Mouse (Mus musculus): ENCODE measurements around the gene 2810459M11Rik. TPM values are rescaled to one million over a fixed set of nuclear protein-coding genes. Genes with fewer than 3 reads are reported as not detected.

The 2810459M11Rik gene
- total RNA-seq, 2 experiments from 2014 or later, result not detected

- ATAC-seq (replicated peaks; ENCODE audit: poor library complexity), result no peak
Measured at GRCm38 (mm10) chr1:86048744-86049143, 3.1 kb downstream of the 2810459M11Rik start.

- ATAC-seq (replicated peaks; ENCODE audit: poor library complexity), result no peak
Measured at GRCm38 (mm10) chr1:86053198-86053921, 7.7 kb downstream of the 2810459M11Rik start.

GRCm38 (mm10) chr1:86054943-86055342 is 9.3 kb downstream of the 2810459M11Rik start:
- no peak for ATAC-seq (replicated peaks; ENCODE audit: poor library complexity)

GRCm38 (mm10) chr1:86056284-86056683 is 10.6 kb downstream of the 2810459M11Rik start:
- ATAC-seq (replicated peaks; ENCODE audit: poor library complexity), result no peak

GRCm38 (mm10) chr1:86058856-86059769 is 13.4 kb downstream of the 2810459M11Rik start:
- peak; percentile 88 for ATAC-seq (replicated peaks; ENCODE audit: poor library complexity)

GRCm38 (mm10) chr1:86062523-86062922 is 16.9 kb downstream of the 2810459M11Rik start:
- no peak for ATAC-seq (replicated peaks; ENCODE audit: poor library complexity)

- peak; percentile 90 for ATAC-seq (replicated peaks; ENCODE audit: poor library complexity)
Measured at GRCm38 (mm10) chr1:86064271-86064991, 18.8 kb downstream of the 2810459M11Rik start, which contains the start of gene Psmd1. Psmd1 (plus strand) TSS chr1:86064387.

- ATAC-seq (replicated peaks; ENCODE audit: poor library complexity), result no peak
Measured at GRCm38 (mm10) chr1:86076565-86076964, 30.9 kb downstream of the 2810459M11Rik start.

- no peak for ATAC-seq (replicated peaks; ENCODE audit: poor library complexity)
Measured at GRCm38 (mm10) chr1:86094413-86094812, 48.8 kb downstream of the 2810459M11Rik start.

- no peak for ATAC-seq (replicated peaks; ENCODE audit: poor library complexity)
Measured at GRCm38 (mm10) chr1:86105054-86105453, 59.4 kb downstream of the 2810459M11Rik start.

Other genes with a start within 250 kb of the 2810459M11Rik start
- 28.7 and 33.0 TPM in 2 replicates for gene Itm2c, start 151.6 kb upstream of the 2810459M11Rik start, total RNA-seq (2015)
- gene Itm2c, start 151.6 kb upstream of the 2810459M11Rik start, total RNA-seq (2017), result 71.1 and 71.3 TPM in 2 replicates
- 0.07 TPM in 1 of 2 replicates, not detected in the other for gene 4933407L21Rik, start 117.4 kb upstream of the 2810459M11Rik start, total RNA-seq (2015)
- gene 4933407L21Rik, start 117.4 kb upstream of the 2810459M11Rik start, total RNA-seq (2017), result not detected in 2 replicates
- gene Gpr55, start 84.9 kb upstream of the 2810459M11Rik start, total RNA-seq (2015), result not detected in 2 replicates
- gene Gpr55, start 84.9 kb upstream of the 2810459M11Rik start, total RNA-seq (2017), result not detected in 2 replicates
- not detected in 2 replicates for gene Spata3, start 29.0 kb upstream of the 2810459M11Rik start, total RNA-seq (2015)
- not detected in 2 replicates for gene Spata3, start 29.0 kb upstream of the 2810459M11Rik start, total RNA-seq (2017)
- 94.8 and 129 TPM in 2 replicates for gene Psmd1, start 18.5 kb downstream of the 2810459M11Rik start, total RNA-seq (2015)
- gene Psmd1, start 18.5 kb downstream of the 2810459M11Rik start, total RNA-seq (2017), result 156 and 166 TPM in 2 replicates
- gene Htr2b, start 66.1 kb downstream of the 2810459M11Rik start, total RNA-seq (2015), result not detected in 2 replicates
- gene Htr2b, start 66.1 kb downstream of the 2810459M11Rik start, total RNA-seq (2017), result not detected in 2 replicates
- 4.0 and 10.6 TPM in 2 replicates for gene Gm21972, start 87.8 kb downstream of the 2810459M11Rik start, total RNA-seq (2015)
- gene Gm21972, start 87.8 kb downstream of the 2810459M11Rik start, total RNA-seq (2017), result 9.4 TPM in 1 of 2 replicates, not detected in the other
- gene Armc9, start 108.9 kb downstream of the 2810459M11Rik start, total RNA-seq (2015), result 3.2 and 5.0 TPM in 2 replicates
- 5.8 and 11.5 TPM in 2 replicates for gene Armc9, start 108.9 kb downstream of the 2810459M11Rik start, total RNA-seq (2017)

Measured in megakaryocyte progenitor cell, adult 5-6 weeks (primary cell).